Mouse (Mus musculus) CD4-positive, CD25-positive, alpha-beta regulatory T cell, adult 2 months (primary cell): ENCODE results near the gene Arrdc3.
"Not testable (repeated sequence)": the region's sequence is repeated elsewhere in the genome, so short reads cannot be mapped to it uniquely, and the experiment has no call there.

Experiments
- DNase-seq: peaks from one replicate; pipeline ENCODE4 v3.0.0-alpha.2; 2012; ENCODE audit warnings: low read depth, low spot score

Arrdc3 gene

DNA sequence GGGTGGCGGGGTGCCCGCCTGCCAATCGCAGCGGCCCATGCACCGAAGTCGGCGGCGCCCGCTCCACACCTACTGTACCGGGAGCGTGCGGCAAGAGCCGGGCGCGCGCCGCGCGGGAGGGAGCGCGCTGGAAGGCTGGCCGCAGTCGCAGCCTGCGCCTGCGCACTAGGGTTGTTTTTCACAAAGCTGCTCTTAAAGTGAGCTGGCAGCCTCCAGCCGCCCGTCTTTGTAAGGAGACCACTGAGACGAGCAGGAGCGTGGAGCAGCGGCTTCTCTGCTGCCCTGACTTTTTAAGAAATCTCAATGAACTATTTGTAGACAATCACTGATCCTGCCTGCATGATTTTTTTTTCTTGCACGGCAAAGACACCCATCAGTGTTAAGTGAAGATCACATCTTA is at the start of gene Arrdc3:
TSS of gene Arrdc3 (plus strand) at position 195 of the 400 bp plus-strand sequence.
- DNase-seq: peak; percentile 98

DNA sequence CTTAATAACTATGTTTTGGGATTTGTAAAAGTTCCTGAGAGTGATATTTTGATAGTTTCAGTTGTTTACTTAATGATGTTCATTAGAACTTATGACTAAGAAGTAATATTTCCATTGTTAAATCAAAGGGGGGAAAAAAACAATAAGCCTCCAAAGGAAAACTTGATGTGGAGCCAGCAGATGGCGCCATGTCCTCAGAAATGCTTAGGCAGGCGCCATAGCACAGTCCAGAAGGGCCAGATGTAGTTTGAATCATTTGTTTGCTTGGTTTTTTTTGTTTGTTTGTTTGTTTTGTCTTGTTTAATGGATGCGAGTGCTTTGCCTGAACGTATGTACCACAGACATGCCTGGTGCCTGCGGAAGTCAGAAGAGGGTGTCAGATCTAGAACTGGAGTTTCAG is 21.0 kb upstream of the Arrdc3 start:
- peak; percentile 83 for DNase-seq

DNA sequence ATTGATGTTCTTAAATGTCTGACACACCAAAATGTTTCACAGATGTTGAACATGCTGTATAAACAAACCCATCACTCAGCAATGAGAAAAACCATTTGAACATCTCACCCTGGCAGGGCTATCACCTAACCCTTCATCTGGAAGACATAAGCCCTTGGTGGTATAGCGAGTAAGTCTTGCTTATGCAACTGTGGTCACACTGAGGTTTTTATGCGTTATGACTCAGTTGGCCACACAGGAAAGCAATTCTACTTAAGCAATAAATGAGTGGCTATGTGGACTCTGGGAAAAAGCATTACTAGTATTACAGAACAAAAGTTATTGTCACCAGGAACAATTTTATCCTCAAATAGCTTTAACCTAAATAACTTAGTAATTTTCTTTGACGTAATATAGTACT is 19.0 kb upstream of the Arrdc3 start:
- DNase-seq: no peak

DNA sequence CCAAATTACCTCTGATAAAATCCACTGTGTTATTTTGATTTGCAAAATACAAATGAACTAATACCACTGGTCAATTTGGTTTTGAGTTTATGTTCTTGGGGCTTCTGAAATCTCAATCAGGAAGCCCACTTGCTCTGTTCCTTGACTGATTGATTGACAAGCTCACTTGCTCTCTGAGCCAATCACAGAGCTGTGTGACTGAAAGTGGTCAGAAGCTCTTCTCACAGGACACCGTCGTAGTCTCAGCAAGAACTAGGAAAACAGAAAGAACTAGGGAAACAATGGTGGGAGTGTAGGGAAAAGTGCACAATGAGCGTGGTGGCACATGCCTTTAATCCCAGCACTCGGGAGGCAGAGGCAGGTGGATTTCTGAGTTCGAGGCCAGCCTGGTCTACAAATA is 8.1 kb upstream of the Arrdc3 start:
- DNase-seq: no peak

DNA sequence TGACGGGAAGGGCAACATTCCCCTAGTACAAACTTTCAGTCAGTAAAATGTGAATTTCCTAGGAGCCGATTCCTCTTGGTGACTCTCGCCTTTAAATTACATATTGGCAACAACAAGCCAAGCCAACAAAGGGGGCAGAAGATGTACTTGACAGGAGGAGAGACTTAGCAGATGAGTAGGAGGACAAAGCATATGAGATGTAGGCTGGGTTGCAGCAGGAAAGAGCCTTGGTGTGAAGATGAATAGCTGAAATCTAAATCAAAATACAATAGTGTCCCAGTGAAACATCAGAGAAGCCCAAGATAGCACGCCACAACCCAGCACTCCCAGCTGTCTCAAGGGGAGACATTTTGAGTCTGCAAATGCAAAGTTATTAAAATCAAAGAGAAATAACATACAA is 2.4 kb upstream of the Arrdc3 start:
- DNase-seq: no peak

DNA sequence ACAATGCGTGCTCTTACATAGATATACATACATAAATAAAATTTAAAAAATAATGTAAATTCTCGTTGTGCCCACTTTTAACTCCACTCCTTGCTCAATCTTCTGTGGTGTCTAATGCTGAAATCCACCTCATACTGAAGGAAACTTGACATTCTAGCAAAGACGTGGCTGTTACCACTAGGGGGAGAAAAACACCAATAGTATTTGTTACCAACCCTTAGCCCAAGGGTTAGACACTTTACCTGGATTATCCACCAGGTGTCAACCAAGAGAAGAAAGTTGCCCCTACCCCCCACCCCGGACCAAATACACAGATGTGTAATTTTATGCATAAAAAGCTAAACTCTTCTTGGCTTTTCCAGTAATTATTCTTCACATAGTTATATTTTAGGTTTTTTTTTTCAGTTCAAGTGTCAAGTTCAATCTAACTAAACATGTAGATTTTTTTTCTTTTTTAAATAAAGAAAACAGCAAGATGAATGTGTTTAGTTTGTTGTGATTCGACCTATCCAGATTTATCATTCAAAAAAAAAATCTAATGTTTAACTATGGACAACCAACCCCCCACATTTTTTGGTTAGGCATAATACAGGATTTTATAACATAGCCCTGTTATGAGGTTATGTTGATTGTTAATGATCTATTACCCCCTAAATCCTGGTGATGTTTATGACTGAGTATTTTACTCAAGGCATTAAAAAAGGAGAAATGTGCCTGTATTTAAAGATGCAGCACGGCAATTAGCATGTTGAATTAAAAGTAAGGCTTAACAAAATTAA is 1.3 kb upstream of the Arrdc3 start:
- DNase-seq: peak; percentile 91

DNA sequence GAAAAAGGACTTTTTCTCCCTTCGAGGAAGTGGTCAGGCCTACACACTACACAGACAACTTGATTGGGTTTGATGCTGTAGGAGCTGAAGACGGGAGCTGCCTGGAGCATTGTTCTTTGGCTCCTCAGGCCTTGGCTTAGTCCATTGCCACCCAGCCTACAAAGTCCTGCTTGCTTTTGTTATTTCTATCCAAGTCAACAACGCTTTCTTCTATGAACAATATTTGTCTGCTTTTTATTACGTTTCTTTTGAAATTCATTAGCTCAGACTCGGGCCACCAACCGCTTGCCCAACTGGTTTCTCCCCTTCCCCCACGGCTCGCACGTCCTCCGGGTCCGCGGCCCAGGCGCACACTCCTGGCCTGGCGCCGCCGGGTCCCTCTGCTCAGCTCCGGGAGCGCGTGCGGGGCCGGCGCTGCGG is 458 bp upstream of the Arrdc3 start:
- no peak for DNase-seq

DNA sequence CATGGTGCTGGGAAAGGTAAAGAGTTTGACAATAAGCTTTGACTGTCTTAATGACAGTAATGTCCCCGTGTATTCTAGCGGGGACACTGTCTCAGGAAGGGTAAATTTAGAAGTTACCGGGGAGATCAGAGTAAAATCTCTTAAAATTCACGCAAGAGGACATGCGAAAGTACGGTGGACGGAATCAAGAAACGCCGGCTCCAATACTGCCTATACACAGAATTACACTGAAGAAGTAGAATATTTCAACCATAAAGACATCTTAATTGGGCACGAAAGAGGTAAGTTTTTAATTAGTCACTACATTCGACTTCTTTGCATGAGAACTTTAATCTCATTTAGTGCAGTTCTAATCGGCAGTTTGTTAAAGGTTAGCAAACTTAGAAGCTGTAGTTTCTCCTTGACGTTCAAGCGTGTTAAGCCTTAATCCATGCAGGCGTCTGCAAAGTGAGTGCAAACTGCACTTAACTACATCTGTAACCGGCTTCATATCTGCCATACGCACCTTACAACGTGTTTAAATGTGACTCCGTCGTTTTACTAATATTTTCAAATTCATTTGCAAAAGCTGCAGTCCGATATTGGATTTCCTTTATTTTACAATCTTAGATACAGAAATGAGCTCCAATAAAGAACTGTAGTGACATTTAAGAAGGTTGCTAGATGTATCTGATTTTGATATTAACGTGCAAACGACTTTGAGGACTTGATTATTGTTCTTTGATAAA is 629 bp downstream of the Arrdc3 start:
- DNase-seq: peak; percentile 57

DNA sequence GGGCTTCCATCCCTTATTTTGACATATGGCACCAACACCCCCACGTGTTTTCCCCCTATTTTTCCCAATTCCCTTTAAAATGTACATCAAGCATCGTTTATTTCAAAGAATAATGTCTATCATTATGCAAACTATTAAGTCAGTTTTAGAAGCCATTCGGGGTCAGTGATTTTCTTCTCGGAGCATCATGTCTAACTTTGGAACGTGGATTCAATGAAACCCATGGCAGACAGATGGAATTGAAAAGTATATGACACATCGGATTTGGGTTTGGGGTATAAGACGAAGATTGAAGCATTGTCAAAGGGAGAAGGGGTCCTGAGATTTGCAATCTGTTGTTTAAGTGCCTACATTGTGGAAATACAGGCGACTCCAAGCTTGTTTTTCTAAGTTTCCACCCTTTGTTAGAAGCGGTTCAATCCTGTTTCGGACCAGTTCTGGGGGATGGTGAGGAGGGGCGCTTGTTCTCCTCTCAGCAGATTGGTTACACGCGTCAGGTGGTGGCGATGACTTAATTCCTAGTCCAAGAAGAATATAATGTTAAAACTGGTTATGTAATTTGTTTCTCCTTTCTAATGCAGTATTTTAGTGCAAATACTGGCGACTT is 1.3 kb downstream of the Arrdc3 start:
- DNase-seq: peak; percentile 84

DNA sequence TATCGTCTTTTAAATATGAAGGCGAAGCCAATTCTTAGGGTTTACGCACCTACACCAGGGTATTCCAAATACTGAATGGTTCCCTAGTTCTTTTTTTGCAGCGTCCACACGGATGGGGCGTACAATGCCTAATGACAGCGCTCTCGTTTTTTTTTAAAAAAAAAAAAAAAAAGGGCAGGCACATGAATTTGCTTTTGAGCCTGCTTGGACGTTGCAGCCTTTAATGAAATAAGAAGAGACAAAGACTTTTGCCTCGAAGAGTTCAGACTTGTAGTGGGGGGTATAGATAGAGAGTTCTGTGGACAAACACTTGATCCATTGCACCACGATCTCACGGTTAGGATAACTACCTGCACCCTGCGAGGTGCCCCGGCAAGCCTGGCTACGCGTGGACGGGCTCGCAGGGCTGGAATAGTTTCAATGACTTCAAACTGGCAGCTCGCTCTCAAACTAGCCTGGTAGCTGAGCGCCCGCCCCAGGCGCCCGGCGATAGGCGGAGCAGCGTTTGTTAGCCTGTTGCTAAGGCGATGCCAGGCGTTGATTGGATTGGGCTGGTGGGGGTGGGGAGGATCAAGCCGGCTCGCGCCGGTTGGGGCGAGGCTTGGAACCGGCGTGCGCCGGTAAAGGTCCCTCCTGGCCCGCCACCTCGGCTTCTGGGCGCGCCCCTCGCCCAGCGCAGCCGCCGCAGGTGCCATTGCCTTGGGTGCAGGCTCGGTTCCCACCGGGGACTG is 2.1 kb downstream of the Arrdc3 start:
- DNase-seq: peak; percentile 97

DNA sequence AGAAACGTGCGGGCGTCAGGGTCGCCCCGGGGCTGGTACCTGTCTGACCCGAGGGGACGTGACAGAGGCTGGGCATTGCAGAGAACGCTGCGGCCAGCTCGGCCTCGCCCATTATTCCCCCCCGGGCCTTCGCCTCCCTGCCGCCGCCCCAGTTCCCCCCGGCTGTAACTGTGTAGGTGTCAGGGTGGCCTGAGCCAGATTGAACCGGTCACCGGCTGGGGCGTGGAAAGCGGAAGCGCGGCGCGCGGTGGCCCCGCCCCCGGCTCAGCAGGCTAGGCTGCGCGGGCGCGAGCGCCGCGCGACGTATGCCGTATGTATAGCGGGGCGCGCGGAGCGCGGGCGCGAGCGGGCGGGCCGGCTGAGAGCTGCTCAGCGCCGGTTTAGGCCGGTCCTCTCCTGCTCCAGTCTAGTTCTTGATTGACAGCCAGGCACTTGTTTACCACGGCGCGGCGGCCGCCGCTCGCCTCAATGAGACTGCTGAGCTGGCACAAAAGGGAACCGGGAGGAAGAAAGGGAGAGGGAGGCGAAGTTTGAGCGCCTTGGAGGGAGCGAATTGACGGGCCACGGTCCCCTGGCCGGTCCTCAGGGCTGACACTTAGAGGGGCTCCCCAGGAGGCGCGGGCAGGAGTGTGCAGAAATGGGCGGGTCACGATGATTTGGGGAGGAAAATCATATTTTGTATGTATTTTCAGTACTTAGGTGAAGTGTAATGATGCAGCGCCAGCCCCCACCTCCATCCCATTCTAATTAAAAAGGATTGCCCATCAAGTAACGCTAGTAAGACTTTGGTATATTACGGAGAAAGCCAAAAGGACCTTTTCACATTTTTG is 2.9 kb downstream of the Arrdc3 start:
- DNase-seq: peak; percentile 99

DNA sequence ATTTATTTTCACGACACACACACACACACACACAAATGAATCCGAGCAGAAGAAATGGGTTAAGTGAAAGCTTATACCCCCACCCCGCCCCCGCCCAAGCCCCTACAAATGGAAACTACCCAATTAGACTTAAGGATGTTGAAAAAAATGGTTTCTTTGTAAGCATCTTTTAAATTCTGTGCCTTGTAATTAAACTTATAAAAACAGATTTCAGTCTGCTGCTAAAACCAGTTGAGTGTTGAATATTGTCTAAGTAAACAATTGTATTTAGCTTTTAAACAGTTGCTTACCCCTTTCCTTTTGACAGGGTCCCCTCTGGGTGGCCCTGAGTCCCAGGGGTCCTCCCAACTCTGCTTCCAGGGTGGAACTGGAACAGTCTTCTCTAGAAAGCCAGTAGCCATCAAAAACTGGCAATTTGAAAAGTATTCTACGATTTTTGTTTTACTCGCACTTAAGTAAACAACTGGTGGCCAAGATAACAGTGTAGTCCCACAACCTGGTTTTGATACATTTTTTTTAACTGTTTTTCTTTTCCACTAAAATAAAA is 3.6 kb downstream of the Arrdc3 start:
- DNase-seq: no peak

DNA sequence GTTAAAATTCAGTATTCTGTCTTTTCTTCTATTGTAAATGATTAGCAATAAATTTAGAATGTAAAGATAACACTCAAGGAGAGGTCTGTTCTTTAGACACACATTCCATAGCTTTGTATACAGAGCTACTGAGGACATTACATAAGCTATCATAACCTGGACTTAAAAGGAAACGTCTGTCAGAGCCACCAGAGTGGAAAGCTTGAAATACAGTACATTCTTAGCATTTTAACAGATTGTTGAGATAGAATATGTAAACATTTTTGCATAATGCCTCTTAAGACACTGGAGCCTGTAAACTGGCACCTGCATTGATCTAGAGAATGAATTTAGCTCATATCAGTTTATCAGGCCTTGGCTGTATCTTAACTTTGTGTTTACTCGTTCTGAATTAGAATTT is 4.7 kb downstream of the Arrdc3 start:
- no peak for DNase-seq

DNA sequence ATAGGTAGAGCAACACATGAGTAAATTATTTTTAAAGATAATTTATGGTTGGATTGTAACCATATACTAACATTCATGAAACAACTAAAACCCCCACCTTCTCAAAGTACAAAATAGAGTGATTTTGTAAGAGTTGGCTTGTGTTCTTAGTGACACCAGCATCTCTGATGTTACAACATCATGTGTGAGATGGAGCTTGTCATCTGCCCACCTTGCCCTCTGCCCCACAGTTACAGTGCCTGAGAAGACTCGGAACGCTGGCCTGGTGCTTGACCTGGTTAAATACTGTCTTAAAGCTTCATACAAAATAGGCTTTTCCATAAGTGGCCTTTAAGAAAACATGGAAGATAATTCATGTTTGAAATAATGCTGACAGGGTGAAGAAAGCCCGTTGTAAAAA is 11.7 kb downstream of the Arrdc3 start:
- not testable (repeated sequence) for DNase-seq

DNA sequence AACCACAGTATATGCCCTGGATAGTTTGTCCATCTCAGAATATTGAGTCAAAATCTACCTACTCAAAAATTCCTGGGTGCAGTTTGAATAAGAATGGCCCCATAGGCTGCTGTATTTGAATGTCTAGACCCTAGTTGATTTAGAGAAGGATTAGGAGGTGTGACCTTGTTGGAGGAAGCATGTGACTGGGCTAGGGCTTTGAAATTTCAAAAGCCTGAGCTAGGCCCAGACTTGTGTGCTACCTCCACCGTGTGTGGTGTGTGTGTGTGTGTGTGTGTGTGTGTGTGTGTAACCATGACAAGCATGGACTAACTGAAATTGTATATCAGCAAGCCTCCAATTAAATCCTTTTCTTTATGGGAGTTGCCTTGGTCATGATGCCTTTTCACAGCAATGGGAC is 14.2 kb downstream of the Arrdc3 start:
- no peak for DNase-seq

DNA sequence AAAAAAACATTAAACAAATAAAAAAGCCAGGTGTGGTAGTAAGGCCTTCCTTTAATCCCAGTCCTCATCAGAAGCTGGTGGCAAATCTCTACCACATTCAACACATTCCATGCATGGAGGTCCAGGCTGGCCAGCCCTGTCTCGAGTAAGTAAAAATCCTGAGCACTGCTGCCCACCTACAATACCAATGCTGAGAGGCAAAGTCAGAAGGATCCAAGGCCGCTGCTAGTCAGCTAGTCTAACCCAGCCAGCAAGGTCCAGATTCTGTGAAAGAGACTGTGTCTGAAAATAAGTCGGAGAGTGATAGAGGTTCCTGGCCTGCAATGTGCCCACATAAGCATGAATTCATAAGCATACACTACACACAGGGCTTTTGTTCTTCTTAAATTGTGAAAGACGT is 14.9 kb downstream of the Arrdc3 start:
- no peak for DNase-seq

DNA sequence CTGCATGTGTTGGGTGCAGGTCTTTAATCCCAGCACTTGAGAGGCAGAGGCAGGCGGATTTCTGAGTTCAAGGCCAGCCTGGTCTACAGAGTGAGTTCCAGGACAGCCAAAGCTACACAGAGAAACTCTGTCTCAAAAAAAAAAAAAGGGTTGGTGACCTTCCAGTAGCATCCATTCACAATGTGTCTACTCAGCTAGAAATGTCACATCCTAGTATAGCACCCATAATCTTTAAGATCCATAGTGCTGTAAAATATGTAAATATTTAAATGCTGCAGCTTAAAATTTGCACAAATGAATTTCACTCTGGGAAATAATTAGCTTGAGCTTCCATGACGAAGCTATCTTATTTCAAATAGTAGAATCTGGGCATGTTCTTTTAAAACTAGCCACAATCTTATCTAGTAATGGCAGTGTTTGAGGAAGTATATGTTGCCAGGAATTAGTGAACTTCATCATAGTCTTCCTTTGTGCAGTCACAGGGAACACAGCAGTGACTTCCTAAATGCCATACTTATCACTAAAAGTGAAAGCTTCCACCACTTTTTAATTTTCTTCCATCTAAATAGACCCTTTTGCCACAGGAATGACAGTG is 16.3 kb downstream of the Arrdc3 start:
- no peak for DNase-seq

DNA sequence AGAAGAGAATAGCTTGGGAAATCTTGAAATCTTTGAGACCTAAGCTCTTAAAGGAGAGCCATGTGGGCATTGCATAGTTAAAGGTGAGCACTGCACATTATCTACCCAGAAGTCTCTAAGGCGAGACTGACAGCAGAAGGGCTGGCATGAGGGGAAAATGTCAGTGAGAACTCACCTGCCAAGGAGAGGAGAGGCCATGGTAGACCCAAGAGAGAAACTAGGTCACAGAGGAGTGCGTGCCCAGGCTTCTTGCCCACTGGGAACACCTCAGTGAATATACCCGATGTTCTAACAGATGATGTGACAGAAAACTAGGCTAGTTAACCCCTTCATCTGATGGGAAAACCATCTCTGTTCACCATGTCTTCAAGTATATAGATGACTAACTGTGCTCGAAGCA is 18.2 kb downstream of the Arrdc3 start:
- no peak for DNase-seq

DNA sequence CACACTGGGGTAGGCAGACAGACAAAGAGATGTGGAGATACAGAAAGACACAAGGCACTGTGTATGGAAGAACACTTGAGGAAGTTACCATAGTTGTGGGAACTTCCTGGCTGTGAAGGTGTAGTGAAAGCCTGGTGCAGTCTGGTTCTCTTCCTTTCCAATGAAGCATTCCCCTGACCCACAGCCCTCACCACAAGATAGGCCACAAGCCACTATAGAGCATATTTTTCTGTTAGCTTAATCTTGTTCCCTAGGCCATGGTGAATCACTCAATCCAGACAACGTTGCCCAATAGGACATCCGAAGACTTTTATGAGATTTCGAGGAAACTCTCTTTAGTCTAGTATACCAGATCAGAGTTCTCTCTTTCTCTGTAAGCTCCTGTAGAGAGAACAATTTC is 19.6 kb downstream of the Arrdc3 start:
- DNase-seq: no peak

DNA sequence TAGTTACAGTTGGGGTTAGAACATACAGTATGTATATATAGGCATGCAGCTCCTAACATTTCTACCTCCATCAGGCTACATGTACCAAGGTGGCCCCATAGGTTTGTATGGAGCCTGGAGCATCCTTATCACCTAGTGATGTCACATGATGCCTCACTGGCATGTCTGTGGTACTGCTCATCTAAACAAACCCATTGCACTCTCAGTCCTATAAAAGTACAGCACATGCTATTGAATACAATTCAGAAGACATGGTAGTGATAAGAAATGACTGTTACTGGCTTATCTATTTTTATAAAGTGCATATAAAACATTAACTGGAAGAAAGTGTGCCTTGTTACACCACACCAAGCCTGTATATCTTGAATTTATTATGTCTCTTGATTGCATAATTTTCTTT is 30.2 kb downstream of the Arrdc3 start:
- no peak for DNase-seq

DNA sequence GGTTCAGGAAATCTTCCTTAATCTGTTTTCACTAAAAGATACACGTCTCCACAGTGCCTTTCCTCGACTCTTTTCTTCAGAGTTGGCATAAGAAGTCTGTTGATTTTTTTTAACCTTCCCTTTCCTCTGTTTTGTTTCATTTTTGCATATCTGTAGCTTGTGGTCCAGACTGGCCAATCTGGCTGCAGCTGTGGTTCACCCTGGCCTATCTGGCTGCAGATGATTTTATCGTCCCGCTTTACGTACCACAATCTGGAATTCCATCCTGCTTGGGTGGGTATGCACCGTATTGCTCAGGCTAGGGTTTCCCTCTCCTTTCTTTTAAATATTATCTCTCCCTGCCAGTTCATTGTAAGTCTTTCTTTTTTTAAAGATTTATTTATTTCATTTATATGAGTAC is 37.8 kb downstream of the Arrdc3 start:
- DNase-seq: no peak
